Mouse (Mus musculus) intestine, postnatal 0 days (tissue): ENCODE data around the gene Megf9. TPM values are rescaled to one million over a fixed set of nuclear protein-coding genes. Genes with fewer than 3 reads are reported as not detected.

Source experiments
- ATAC-seq: fragments of 200-750 bp; cut with Nextera tagmentation; 2 replicates; pipeline ENCODE4 v1.8.0; 2017; ENCODE audit warnings: mild to moderate bottlenecking, moderate TSS enrichment, moderate library complexity
- H3K27ac ChIP-seq: fragments of 300-500 bp; sonication (generic); 2 replicates; pipeline ENCODE4 v1.5.1; 2014; ENCODE audit warnings: mild to moderate bottlenecking, low read depth, low read length, moderate library complexity
- H3K27me3 ChIP-seq: fragments of 300-500 bp; sonication (generic); replicated peaks from 2 replicates; pipeline ENCODE4 v1.6.1; 2014; ENCODE audit warnings: low read length, mixed read lengths; ENCODE audit not compliant: control insufficient read depth, insufficient read depth
- H3K36me3 ChIP-seq: fragments of 300-500 bp; sonication (generic); 2 replicates; pipeline ENCODE4 v1.6.1; 2014; ENCODE audit warnings: mild to moderate bottlenecking, moderate library complexity; ENCODE audit not compliant: control insufficient read depth, insufficient read depth
- H3K4me1 ChIP-seq: fragments of 300-500 bp; sonication (generic); replicated peaks from 2 replicates; pipeline ENCODE4 v1.6.1; 2014; ENCODE audit warnings: antibody characterized with exemption, low read length, mixed read lengths; ENCODE audit not compliant: control insufficient read depth, insufficient read depth
- H3K4me2 ChIP-seq: fragments of 300-500 bp; sonication (generic); replicated peaks from 2 replicates; pipeline ENCODE4 v1.6.1; 2014; ENCODE audit warnings: low read depth, mild to moderate bottlenecking, moderate library complexity
- H3K4me3 ChIP-seq: fragments of 300-500 bp; sonication (generic); 2 replicates; pipeline ENCODE4 v1.5.1; 2014; ENCODE audit warnings: low read depth, low read length
- H3K9ac ChIP-seq: fragments of 300-500 bp; sonication (generic); 2 replicates; pipeline ENCODE4 v1.6.1; 2014; ENCODE audit warnings: mild to moderate bottlenecking, low read depth, low read length
- H3K9me3 ChIP-seq: fragments of 300-500 bp; sonication (generic); 2 replicates; pipeline ENCODE4 v1.6.1; 2016; ENCODE audit warnings: mixed run types; ENCODE audit not compliant: control insufficient read depth
- CTCF ChIP-seq: sonication (generic); IDR thresholded peaks from 2 replicates; pipeline ENCODE4 v1.5.1; 2016; ENCODE audit warnings: low read depth, mild to moderate bottlenecking, control low read depth, antibody characterized with exemption, moderate library complexity
- WGBS: fragments of 180-500 bp; shearing (Covaris S2); extraction: QIAGEN DNeasy Blood & Tissue Kit; methylation state at CpG from one replicate; pipeline ENCODE4 v1.1.7; 2014; 5-methylcytosine and 5-hydroxymethylcytosine counted together
- polyA plus RNA-seq: library from polyadenylated mRNA; unstranded; fragments of >200 nt; fragmentation: Nextera tagmentation; extraction: Ambion mirVana; gene quantifications from 2 replicates; pipeline ENCODE4 v1.2.1, GENCODE M21; 2015

Megf9 gene
- polyA plus RNA-seq, 1 experiment from 2014 or later = 3.3 TPM

GRCm38 (mm10) chr4:70552120-70552519 lies 17.3 kb upstream of the Megf9 start:
- no peak for ATAC-seq
- Histone ChIP-seq H3K27me3 (no peaks in the 10 kb centered on the region), H3K4me3 (no peak overlapping the region), H3K4me2 (no peak overlapping the region), H3K27ac (no peak overlapping the region), H3K4me1 (no peaks in the 10 kb centered on the region), H3K36me3 (no peaks in the 10 kb centered on the region), H3K9ac (no peak overlapping the region), H3K9me3 (no peaks in the 10 kb centered on the region)
- 78% methylated on average over 4 of the region's 4 CpGs for WGBS
- TF ChIP-seq CTCF = no peak

- Histone ChIP-seq H3K27me3 (no peaks in the 10 kb centered on the region), H3K4me2 (no peak overlapping the region), H3K9ac (no peak overlapping the region), H3K4me1 (no peaks in the 10 kb centered on the region), H3K4me3 (no peak overlapping the region), H3K36me3 (no peaks in the 10 kb centered on the region), H3K9me3 (no peaks in the 10 kb centered on the region), H3K27ac (no peak overlapping the region)
- no peak for TF ChIP-seq CTCF
- WGBS = 84% methylated on average over 8 of the region's 8 CpGs
- ATAC-seq = no peak
Measured at GRCm38 (mm10) chr4:70547411-70548148, 12.8 kb upstream of the Megf9 start.

- Histone ChIP-seq H3K4me1 (no peaks in the 10 kb centered on the region), H3K36me3 (no peaks in the 10 kb centered on the region), H3K4me2 (no peak overlapping the region), H3K27me3 (no peaks in the 10 kb centered on the region), H3K4me3 (no peak overlapping the region), H3K9me3 (no peaks in the 10 kb centered on the region), H3K9ac (no peak overlapping the region), H3K27ac (no peak overlapping the region)
- no peak for ATAC-seq
- 65% methylated on average over 2 of the region's 2 CpGs for WGBS
- TF ChIP-seq CTCF = no peak
Measured at GRCm38 (mm10) chr4:70545869-70546542, 11.2 kb upstream of the Megf9 start.

- WGBS = 43% methylated on average over 3 of the region's 3 CpGs
- no peak overlapping the region for H3K9ac ChIP-seq
- no peaks in the 10 kb centered on the region for H3K36me3 ChIP-seq
- H3K9me3 ChIP-seq = no peaks in the 10 kb centered on the region
- no peak overlapping the region for H3K4me3 ChIP-seq
- no peaks in the 10 kb centered on the region for H3K4me1 ChIP-seq
- H3K27ac ChIP-seq = no peak overlapping the region
- no peaks in the 10 kb centered on the region for H3K27me3 ChIP-seq
- no peak for TF ChIP-seq CTCF
- ATAC-seq = no peak
- H3K4me2 ChIP-seq = no peak overlapping the region
Measured at GRCm38 (mm10) chr4:70544390-70544789, 9.6 kb upstream of the Megf9 start.

- H3K9ac ChIP-seq = no peak overlapping the region
Measured at GRCm38 (mm10) chr4:70542387-70542786, 7.6 kb upstream of the Megf9 start.

GRCm38 (mm10) chr4:70540743-70541142 lies 5.9 kb upstream of the Megf9 start:
- Histone ChIP-seq H3K4me3 (no peak overlapping the region), H3K9ac (no peak overlapping the region), H3K36me3 (no peaks in the 10 kb centered on the region), H3K4me2 (no peak overlapping the region), H3K4me1 (no peaks in the 10 kb centered on the region), H3K27ac (no peak overlapping the region), H3K9me3 (no peaks in the 10 kb centered on the region), H3K27me3 (no peaks in the 10 kb centered on the region)
- 73% methylated on average over 6 of the region's 6 CpGs for WGBS
- ATAC-seq = no peak
- no peak for TF ChIP-seq CTCF

More at GRCm38 (mm10) chr4:70542387-70542786, 7.6 kb upstream of the Megf9 start:
- ATAC-seq = no peak
- H3K36me3 ChIP-seq = no peaks in the 10 kb centered on the region
- no peaks in the 10 kb centered on the region for H3K4me1 ChIP-seq
- H3K9me3 ChIP-seq = no peaks in the 10 kb centered on the region
- H3K27ac ChIP-seq = no peak overlapping the region
- no peak for TF ChIP-seq CTCF
- H3K4me2 ChIP-seq = no peak overlapping the region
- H3K27me3 ChIP-seq = no peaks in the 10 kb centered on the region
- WGBS = 65% methylated on average over 2 of the region's 2 CpGs
- no peak overlapping the region for H3K4me3 ChIP-seq
